Mouse (Mus musculus) neural tube, embryonic 14.5 days (tissue): ENCODE data around the gene Wnt5b. TPM values are rescaled to one million over a fixed set of nuclear protein-coding genes. Genes with fewer than 3 reads are reported as not detected.

Experiments
- ATAC-seq: fragments of 200-750 bp; cut with Nextera tagmentation; 2 replicates; pipeline ENCODE4 v1.8.0; 2017; ENCODE audit warnings: low read depth, mild to moderate bottlenecking, moderate TSS enrichment, moderate library complexity
- H3K27ac ChIP-seq: fragments of 300-500 bp; sonication (generic); 2 replicates; pipeline ENCODE4 v1.5.1; 2014; ENCODE audit warnings: low read depth, mild to moderate bottlenecking, control low read depth, low read length, moderate library complexity, mixed read lengths
- H3K27me3 ChIP-seq: fragments of 300-500 bp; sonication (generic); 2 replicates; pipeline ENCODE4 v1.6.1; 2014; ENCODE audit warnings: low read length; ENCODE audit not compliant: control insufficient read depth, insufficient read depth
- H3K36me3 ChIP-seq: fragments of 300-500 bp; sonication (generic); 2 replicates; pipeline ENCODE4 v1.6.1; 2014; ENCODE audit warnings: low read length, mixed read lengths; ENCODE audit not compliant: control insufficient read depth, insufficient read depth
- H3K4me1 ChIP-seq: fragments of 300-500 bp; sonication (generic); 2 replicates; pipeline ENCODE4 v1.6.1; 2014; ENCODE audit warnings: low read length; ENCODE audit not compliant: control insufficient read depth, insufficient read depth
- H3K4me2 ChIP-seq: fragments of 300-500 bp; sonication (generic); 2 replicates; pipeline ENCODE4 v1.6.1; 2014; ENCODE audit warnings: mild to moderate bottlenecking, low read depth, low read length, control low read depth
- H3K4me3 ChIP-seq: fragments of 300-500 bp; sonication (generic); 2 replicates; pipeline ENCODE4 v1.5.1; 2014; ENCODE audit warnings: low read depth, low read length, control low read depth, mixed read lengths
- H3K9ac ChIP-seq: fragments of 300-500 bp; sonication (generic); replicated peaks from 2 replicates; pipeline ENCODE4 v1.6.1; 2014; ENCODE audit warnings: low read depth, mild to moderate bottlenecking, control low read depth, low read length, mixed read lengths
- H3K9me3 ChIP-seq: fragments of 300-500 bp; sonication (generic); 2 replicates; pipeline ENCODE4 v1.6.1; 2016; ENCODE audit warnings: low read length; ENCODE audit not compliant: control insufficient read depth
- WGBS: fragments of 180-500 bp; shearing (Covaris S2); extraction: QIAGEN DNeasy Blood & Tissue Kit; methylation state at CpG from one replicate; pipeline ENCODE4 v1.1.7; 2014; 5-methylcytosine and 5-hydroxymethylcytosine counted together
- polyA plus RNA-seq: library from polyadenylated mRNA; unstranded; fragments of >200 nt; fragmentation: Nextera tagmentation; extraction: Ambion mirVana; gene quantifications from 2 replicates; pipeline ENCODE4 v1.2.1, GENCODE M21; 2014

Gene Wnt5b
- polyA plus RNA-seq, 1 experiment from 2014 or later: 2.6 TPM

- no peaks in the 10 kb centered on the region for H3K27me3 ChIP-seq
- H3K36me3 ChIP-seq: no peaks in the 10 kb centered on the region
- no peaks in the 10 kb centered on the region for H3K9me3 ChIP-seq
- no peak overlapping the region for H3K4me3 ChIP-seq
- H3K4me1 ChIP-seq: no peaks in the 10 kb centered on the region
- H3K9ac ChIP-seq: no peak overlapping the region
- WGBS: 88% methylated on average over 3 of the region's 3 CpGs
- H3K4me2 ChIP-seq: no peak overlapping the region
- no peak for ATAC-seq
- H3K27ac ChIP-seq: no peak overlapping the region
Observed at GRCm38 (mm10) chr6:119400649-119401048, 143.5 kb downstream of the Wnt5b start.

GRCm38 (mm10) chr6:119399371-119399770 is 144.8 kb downstream of the Wnt5b start:
- Histone ChIP-seq H3K4me1 (no peaks in the 10 kb centered on the region), H3K27ac (no peak overlapping the region), H3K27me3 (no peaks in the 10 kb centered on the region), H3K9me3 (no peaks in the 10 kb centered on the region), H3K9ac (no peak overlapping the region), H3K36me3 (no peaks in the 10 kb centered on the region), H3K4me2 (no peak overlapping the region), H3K4me3 (no peak overlapping the region)
- 91% methylated on average over 3 of the region's 3 CpGs for WGBS
- no peak for ATAC-seq

- no peak overlapping the region for H3K4me2 ChIP-seq
- no peaks in the 10 kb centered on the region for H3K4me1 ChIP-seq
- no peak overlapping the region for H3K4me3 ChIP-seq
- ATAC-seq: no peak
- no peaks in the 10 kb centered on the region for H3K36me3 ChIP-seq
- no peaks in the 10 kb centered on the region for H3K27me3 ChIP-seq
- H3K27ac ChIP-seq: no peak overlapping the region
- 84% methylated on average over 5 of the region's 5 CpGs for WGBS
- no peak overlapping the region for H3K9ac ChIP-seq
- H3K9me3 ChIP-seq: no peaks in the 10 kb centered on the region
Observed at GRCm38 (mm10) chr6:119396309-119396634, 147.9 kb downstream of the Wnt5b start.

GRCm38 (mm10) chr6:119395421-119396308 is 148.5 kb downstream of the Wnt5b start:
- 93% methylated on average over 14 of the region's 14 CpGs for WGBS
- Histone ChIP-seq H3K4me1 (no peaks in the 10 kb centered on the region), H3K9me3 (no peaks in the 10 kb centered on the region), H3K9ac (no peak overlapping the region), H3K27me3 (no peaks in the 10 kb centered on the region), H3K4me2 (no peak overlapping the region), H3K4me3 (no peak overlapping the region), H3K27ac (no peak overlapping the region), H3K36me3 (no peaks in the 10 kb centered on the region)
- no peak for ATAC-seq

- Histone ChIP-seq H3K4me3 (no peak overlapping the region), H3K36me3 (no peaks in the 10 kb centered on the region), H3K27me3 (no peaks in the 10 kb centered on the region), H3K9ac (no peak overlapping the region), H3K27ac (no peak overlapping the region), H3K9me3 (no peaks in the 10 kb centered on the region), H3K4me1 (0 out of 2 replicates have a peak, but pooled peaks cover 2% of the 10 kb centered on the region), H3K4me2 (no peak overlapping the region)
- WGBS: 86% methylated on average over 9 of the region's 9 CpGs
- ATAC-seq: no peak
Observed at GRCm38 (mm10) chr6:119392836-119393235, 151.3 kb downstream of the Wnt5b start.

- Histone ChIP-seq H3K27me3 (no peaks in the 10 kb centered on the region), H3K4me2 (no peak overlapping the region), H3K36me3 (no peaks in the 10 kb centered on the region), H3K4me1 (peaks cover 15% of the 10 kb centered on the region), H3K9ac (no peak overlapping the region), H3K27ac (no peak overlapping the region), H3K9me3 (no peaks in the 10 kb centered on the region), H3K4me3 (no peak overlapping the region)
- 95% methylated on average over 4 of the region's 4 CpGs for WGBS
- no peak for ATAC-seq
Observed at GRCm38 (mm10) chr6:119390728-119391127, 153.4 kb downstream of the Wnt5b start.

- peak overlapping the region; percentile 88; the same call in 1 of the 2 replicates for H3K9ac ChIP-seq
- H3K9me3 ChIP-seq: no peaks in the 10 kb centered on the region
- ATAC-seq: peak; percentile 20
- peak overlapping the region; percentile 75 for H3K4me3 ChIP-seq
- H3K27me3 ChIP-seq: no peaks in the 10 kb centered on the region
- peaks cover 15% of the 10 kb centered on the region for H3K4me1 ChIP-seq
- H3K4me2 ChIP-seq: peak overlapping the region; percentile 45
- peak overlapping the region; percentile 88 for H3K27ac ChIP-seq
- H3K36me3 ChIP-seq: no peaks in the 10 kb centered on the region
- WGBS: 21% methylated on average over 10 of the region's 10 CpGs
Observed at GRCm38 (mm10) chr6:119389089-119389488, 155.1 kb downstream of the Wnt5b start.

GRCm38 (mm10) chr6:119388650-119389012 is 155.5 kb downstream of the Wnt5b start:
- Histone ChIP-seq H3K27ac (peak overlapping the region; percentile 88), H3K9me3 (no peaks in the 10 kb centered on the region), H3K36me3 (no peaks in the 10 kb centered on the region), H3K27me3 (no peaks in the 10 kb centered on the region), H3K4me3 (peak overlapping the region; percentile 75), H3K9ac (peak overlapping the region; percentile 88), H3K4me2 (peak overlapping the region; percentile 58), H3K4me1 (peaks cover 15% of the 10 kb centered on the region)
- ATAC-seq: peak; percentile 98
- WGBS: 0% methylated on average over 20 of the region's 53 CpGs

- Histone ChIP-seq H3K36me3 (no peaks in the 10 kb centered on the region), H3K4me3 (peak overlapping the region; percentile 75), H3K4me2 (peak overlapping the region; percentile 58), H3K9ac (peak overlapping the region; percentile 88), H3K4me1 (peaks cover 15% of the 10 kb centered on the region), H3K9me3 (no peaks in the 10 kb centered on the region), H3K27ac (peak overlapping the region; percentile 88), H3K27me3 (no peaks in the 10 kb centered on the region)
- WGBS: 1% methylated on average over 32 of the region's 76 CpGs
- ATAC-seq: peak; percentile 83
Observed at GRCm38 (mm10) chr6:119387801-119388649, 156.1 kb downstream of the Wnt5b start.
